Mouse (Mus musculus) natural killer cell, adult 2 months (primary cell): ENCODE measurements around the gene Lrrc34.

Experiments
- DNase-seq, 2 experiments: peaks; one replicate each; pipeline ENCODE4 v3.0.0; 2022; ENCODE audit warnings: low spot score in 2 of 2

Lrrc34 gene

GRCm38 (mm10) chr3:30599711-30600545, 47.7 kb downstream of the Lrrc34 start, which contains the start of gene Actrt3:
Gene Actrt3 (minus strand): TSS chr3:30599939.
- peak; percentile 28 to 47 for DNase-seq

GRCm38 (mm10) chr3:30597271-30597670, 50.4 kb downstream of the Lrrc34 start:
- DNase-seq: no peak

GRCm38 (mm10) chr3:30595111-30595832, 52.4 kb downstream of the Lrrc34 start:
- no peak for DNase-seq

- no peak for DNase-seq
Measured at GRCm38 (mm10) chr3:30593719-30594485, 53.8 kb downstream of the Lrrc34 start.

- DNase-seq: peak in 1 of 2 experiments; percentile 12
Measured at GRCm38 (mm10) chr3:30592418-30592853, 55.2 kb downstream of the Lrrc34 start.

GRCm38 (mm10) chr3:30588865-30589264, 58.8 kb downstream of the Lrrc34 start:
- no peak for DNase-seq
